Mouse (Mus musculus): Measurements from ENCODE around the gene Mrpl4.

The Mrpl4 gene

DNA sequence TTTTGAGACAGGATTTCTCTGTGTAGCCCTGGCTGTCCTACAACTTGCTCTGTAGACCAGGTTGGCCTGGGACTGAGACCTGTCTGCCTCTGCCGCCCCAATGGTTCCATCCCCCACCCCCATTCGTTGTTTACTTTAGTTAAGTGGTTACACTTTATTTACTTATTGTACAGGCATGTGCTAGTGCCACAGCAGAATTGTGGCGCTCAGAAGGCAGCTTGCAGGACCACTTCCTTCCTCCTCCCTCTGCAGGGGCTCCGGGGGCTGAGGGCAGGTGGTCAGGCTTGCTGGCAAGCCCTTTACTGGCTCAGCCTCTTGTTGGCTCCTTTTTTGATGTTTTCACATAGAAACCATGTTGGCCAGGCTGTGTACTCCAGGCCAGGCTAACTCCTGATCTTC, 14.6 kb downstream of the Mrpl4 start:
- no peak for DNase-seq (ENCODE audit: low read depth, low spot score)

DNA sequence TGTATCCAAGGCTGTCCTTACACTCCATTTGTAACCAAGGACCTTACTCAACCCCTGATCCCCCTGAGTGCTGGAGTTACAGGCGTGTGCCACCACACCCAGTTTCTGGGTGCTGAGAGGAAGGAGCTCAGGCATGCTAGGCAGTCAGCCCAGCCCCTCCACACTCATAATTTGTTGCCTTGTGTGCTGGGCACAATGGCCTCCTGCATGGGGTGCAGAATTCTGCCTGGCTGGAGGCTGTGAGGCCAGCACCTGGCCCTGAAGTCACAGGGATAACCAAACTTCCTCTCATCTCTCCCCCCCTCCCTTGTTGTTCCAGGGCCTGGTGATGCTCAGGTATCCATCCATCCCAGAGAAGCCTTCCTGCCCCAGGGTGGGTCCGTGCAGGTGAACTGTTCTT, 16.1 kb downstream of the Mrpl4 start:
- no peak for DNase-seq (ENCODE audit: low read depth, low spot score)

DNA sequence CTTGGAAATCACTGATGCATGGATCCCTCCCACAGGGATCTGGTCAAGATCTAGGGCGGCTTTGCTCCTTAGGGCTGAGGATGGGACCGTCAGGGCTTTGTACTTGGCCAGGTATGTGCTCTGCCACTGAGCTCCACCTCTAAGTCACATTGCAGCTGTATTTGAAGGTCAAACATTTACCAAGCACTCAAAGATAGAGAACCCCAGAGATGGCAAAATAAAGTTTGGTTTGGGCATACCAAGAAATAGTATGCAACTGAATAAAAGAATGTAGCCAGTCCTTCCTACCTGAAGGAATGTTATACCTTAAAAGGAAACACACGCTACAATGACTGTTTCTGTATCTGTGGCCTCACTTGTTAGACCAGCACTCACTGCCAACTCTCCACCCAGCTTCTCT, 18.8 kb downstream of the Mrpl4 start:
- no peak for DNase-seq (ENCODE audit: low read depth, low spot score)

DNA sequence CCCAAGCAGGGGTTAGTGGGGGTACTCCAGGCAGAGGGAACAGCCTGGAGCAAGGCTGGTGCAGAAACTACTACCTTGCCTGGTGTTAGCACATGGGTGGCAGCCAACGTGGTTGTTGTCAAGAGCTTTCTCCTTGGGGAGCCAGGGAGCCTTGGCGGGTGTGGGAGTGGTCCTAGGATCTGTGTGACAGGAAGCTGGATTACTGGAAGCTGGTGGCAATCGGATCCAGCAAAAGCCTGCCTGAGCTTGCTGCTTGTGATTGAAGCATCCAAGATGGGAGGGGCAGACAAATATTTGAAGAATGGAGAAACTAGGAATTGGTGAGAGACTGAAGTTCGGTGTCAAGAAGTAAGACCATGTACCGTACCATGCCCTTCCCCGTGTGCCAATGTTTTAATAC, 19.8 kb downstream of the Mrpl4 start:
- DNase-seq (ENCODE audit: low read depth, low spot score) = no peak

DNA sequence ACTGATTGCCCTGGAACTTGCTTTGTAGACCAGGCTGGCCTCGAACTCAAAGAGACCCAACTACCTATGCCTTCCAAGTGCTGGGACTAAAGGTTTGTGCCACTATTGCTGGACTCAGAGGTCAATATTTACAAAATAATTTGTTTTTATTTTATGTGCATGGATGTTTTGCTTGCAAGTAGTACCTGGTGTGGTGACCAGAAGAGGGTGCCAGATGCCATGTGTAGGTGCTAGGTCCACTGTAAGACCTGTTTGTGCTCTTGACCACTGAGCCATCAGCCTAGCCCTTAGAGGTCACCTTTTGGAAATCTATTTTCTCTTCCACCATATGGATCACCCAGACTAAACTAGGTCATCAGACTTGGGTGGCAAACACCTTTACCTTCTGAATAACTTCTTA, 20.2 kb downstream of the Mrpl4 start:
- DNase-seq (ENCODE audit: low read depth, low spot score) = no peak

DNA sequence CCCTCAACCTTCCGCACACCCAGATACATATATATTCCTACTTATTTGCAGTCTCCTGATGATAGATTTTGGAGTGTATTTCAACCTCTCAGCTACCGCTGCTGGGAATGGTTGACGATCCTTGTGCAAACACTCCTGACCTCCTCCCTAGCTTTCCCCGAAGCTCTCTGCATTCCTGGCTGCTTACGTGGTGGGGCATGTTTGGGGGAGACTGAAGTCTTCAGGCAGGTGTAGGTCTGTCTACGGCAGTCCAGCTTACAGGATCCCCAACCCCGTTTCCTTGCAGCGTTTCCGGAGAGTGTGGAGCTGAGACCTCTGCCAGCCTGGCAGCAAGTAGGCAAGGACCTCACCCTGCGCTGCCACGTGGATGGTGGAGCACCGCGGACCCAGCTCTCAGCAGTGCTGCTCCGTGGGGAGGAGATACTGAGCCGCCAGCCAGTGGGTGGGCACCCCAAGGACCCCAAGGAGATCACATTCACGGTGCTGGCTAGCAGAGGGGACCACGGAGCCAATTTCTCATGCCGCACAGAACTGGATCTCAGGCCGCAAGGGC, 22.8 kb downstream of the Mrpl4 start:
- no peak for DNase-seq (ENCODE audit: low read depth, low spot score)

DNA sequence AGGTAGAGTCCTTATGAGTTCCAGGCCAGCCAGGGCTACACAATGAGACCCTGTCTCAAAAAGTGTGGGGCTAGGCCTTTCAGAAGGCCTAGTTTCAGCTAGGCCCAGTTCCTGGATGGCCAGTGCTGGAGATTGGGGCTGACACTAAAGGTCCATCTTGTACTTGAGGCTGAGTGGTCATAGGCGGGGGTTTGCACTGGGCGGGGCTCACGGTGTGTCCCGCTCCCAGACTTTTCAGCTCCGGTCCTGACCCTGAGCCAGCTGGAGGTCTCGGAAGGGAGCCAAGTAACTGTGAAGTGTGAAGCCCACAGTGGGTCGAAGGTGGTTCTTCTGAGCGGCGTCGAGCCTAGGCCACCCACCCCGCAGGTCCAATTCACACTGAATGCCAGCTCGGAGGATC, 24.3 kb downstream of the Mrpl4 start:
- no peak for DNase-seq (ENCODE audit: low read depth, low spot score)

DNA sequence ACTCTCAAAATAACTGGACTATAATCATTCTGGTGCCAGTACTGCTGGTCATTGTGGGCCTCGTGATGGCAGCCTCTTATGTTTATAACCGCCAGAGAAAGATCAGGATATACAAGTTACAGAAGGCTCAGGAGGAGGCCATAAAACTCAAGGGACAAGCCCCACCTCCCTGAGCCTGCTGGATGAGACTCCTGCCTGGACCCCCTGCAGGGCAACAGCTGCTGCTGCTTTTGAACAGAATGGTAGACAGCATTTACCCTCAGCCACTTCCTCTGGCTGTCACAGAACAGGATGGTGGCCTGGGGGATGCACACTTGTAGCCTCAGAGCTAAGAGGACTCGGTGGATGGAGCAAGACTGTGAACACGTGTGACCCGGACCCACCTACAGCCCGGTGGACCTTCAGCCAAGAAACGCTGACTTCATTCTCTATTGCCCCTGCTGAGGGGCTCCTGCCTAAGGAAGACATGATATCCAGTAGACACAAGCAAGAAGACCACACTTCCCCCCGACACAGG, 25.3 kb downstream of the Mrpl4 start:
- DNase-seq (ENCODE audit: low read depth, low spot score) = no peak

DNA sequence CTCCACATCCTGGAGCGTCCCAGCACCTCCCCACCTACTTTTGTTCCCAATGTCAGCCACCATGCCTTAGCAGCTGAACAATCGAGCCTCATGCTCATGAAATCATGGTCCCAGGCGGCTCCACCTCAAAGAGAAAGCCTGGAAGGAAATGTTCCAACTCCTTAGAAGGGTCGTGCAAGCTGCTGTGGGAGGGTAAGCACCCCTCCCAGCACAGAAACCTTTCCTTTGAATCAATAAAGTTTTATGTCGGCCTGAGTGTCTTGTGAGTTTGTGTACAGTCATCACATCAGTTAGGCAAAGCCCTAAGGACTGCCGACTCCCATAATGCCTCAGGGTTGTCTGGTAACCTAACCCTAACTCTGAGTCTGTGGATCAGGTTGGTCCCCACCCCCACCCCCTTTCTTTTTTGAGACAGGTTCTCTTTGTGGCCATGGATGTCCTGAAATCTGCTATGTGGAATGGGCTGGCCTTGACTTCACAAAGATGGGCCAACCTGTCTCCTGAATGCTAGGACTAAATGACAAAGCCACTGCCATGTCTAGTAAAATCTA, 26.1 kb downstream of the Mrpl4 start:
- no peak for DNase-seq (ENCODE audit: low read depth, low spot score)

DNA sequence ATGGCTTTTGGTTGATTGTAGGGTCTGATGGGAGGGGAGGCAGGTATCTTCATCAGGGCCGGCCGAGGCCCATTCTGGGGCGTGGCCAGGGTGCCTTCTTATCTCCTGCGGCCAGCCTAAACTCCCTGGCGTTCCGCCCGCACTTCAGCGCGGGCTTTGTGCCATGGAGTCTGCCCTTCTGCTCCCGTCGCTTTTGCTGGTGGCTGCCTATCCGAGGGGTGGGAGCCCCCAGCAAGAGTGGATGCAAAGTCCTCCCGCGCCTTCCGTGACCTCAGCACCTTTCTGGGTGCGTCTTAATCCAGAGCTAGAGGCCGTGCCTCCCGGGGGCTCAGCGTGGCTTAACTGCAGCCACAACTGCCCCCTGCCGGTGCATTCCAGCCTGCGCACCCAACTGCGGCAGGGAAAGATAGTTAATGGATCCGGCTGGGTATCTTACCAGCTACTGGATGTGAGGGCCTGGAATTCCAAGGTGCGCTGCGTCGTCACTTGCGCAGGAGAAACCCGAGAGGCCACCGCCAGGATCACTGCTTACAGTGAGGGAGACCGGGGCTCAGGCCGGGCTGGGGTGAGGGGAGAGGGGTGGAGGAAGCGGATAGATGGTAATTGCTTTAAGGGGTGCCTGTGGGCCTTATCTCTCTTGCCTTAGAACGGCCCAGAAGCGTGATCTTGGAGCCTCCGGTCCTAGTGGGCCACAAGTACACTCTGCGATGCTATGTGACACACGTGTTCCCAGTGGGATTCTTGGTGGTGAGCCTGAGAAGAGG, 26.9 kb downstream of the Mrpl4 start, which contains the start of gene Icam4:
Gene Icam4, plus strand, starts transcription at position 83 of the 764 bp plus-strand sequence.
- DNase-seq (ENCODE audit: low read depth, low spot score) = peak; percentile 60

DNA sequence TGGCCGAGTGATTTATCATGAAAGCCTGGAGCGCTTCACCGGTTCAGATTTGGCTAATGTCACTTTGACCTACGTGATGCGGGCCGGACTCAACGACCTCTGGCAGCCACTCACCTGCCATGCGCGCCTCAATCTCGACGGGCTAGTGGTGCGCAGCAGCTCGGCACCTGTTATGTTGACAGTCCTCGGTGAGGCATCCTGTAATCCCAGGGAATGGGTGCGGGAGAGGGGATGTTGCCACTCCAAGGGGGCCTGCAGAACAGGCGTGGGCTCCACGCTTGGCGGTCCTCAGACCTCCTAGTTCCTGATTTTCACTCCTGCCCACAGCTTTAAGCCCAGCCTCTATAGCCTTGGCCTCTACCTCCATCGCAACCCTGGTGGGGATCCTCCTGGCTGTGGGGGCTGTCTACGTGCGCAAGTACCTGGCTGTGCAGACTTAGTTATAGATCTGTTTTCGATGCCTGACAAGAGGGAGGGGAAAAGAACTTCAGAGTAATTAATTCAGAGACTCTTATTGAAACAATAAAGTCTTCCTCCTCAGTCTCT, 27.6 kb downstream of the Mrpl4 start:
- DNase-seq (ENCODE audit: low read depth, low spot score) = no peak

DNA sequence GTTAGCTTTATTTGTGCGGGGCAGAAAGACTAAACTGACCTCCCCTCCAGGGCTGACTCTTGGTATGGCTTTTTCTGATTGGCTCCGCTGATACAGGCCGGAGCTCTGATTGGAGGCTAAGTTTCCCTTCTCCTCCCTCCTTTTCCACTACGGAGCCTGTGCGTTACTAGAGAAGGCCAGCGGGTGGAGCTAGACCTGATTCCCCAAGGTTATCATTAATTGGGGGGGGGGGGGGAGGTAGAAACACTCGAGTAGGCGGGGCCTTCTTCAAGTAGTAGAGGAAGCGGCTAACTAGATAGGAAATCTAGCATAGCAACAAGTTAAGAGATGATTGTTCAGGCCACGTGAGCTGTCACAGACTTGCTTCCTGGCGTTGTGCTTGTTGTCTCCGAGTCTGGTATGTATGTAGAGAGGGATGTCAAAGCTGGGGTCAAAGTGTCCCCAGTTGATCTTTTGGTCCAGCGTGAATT, 28.3 kb downstream of the Mrpl4 start:
- DNase-seq (ENCODE audit: low read depth, low spot score) = peak; percentile 92

DNA sequence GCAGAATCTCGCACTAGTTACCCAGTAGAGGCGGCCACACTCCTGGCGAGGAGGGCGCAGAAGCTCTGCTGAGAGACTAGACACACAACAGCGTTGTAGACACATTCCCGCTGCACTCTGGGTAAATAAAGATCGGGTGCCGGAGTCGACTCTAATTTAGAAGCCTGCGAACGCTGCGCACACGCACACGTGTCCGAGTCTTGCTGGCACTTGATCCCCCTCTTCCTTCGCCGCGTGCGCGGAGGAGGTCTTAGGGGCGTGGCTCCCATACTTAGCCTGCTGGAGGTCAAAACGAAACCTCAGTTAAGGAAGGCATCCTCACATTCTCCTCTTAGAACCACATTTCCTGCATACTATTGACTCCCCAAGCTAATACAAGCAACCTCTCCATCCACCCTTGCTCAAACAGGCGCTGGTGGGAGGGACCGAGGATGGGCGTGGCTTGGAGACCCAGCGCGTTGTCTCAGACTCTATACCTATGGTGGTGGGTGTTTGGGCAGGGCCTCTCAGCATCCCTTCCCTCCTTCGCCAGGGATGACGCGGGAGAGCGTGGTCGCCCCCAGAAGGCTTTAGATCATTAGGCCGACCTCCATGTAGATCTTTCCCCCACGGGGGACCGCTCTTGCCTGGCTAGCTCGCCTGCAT, 28.8 kb downstream of the Mrpl4 start:
- DNase-seq (ENCODE audit: low read depth, low spot score) = peak; percentile 67

DNA sequence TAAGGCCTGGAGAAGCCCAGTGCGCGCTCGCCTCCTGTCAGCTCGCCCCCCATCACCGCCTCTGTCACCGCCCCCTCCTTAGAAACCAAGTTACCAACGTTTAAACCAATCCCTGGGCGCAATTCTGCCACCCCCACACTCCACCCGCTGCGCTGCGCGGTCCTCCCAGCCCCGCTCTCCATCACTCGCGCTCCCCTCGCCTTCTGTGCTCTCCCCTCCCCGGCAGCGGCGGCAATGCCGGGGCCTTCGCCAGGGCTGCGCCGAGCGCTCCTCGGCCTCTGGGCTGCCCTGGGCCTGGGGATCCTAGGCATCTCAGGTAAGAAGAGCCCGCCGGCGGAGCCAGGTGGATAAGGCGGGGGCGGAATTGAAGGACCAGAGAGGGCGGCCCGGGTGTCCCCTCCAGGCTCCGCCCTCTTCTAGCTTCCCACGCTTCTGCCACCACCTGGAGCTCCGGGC, 29.4 kb downstream of the Mrpl4 start, which contains the start of gene Icam5:
Gene Icam5, plus strand, starts transcription at position 178 of the 456 bp plus-strand sequence.
- DNase-seq (ENCODE audit: low read depth, low spot score) = no peak

DNA sequence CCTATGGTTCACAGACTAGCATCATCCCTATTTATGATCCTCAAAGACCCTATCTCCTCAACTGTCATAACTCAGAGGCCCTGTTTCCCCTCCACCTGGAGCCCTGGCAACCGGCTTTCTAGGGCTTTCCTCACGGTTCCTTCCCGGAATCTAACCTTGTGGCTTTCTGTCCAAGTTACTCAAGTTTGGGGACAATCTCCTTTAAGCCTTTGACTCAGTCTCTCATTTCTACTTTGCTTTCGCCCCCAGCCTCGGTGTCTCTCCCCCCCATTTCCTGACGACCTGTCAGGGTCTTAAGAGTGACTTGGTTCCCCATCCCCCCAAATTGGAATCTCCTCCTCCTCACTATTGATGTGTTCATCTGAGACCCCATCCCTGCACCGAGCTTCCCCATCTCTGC, 30.0 kb downstream of the Mrpl4 start:
- DNase-seq (ENCODE audit: low read depth, low spot score) = no peak

DNA sequence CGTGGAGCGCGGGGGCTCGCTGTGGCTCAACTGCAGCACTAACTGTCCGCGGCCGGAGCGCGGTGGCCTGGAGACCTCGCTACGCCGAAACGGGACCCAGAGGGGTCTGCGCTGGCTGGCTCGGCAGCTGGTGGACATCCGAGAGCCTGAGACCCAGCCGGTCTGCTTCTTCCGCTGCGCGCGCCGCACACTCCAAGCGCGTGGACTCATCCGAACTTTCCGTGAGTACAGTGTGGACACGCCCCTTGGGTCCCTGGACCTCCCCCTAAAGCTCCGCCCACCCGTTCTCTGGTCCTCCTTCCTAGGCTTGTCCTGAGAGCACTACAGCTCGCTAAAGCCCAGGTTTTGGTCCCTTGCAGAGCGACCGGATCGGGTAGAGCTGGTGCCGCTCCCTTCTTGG, 30.6 kb downstream of the Mrpl4 start:
- DNase-seq (ENCODE audit: low read depth, low spot score) = peak; percentile 68

DNA sequence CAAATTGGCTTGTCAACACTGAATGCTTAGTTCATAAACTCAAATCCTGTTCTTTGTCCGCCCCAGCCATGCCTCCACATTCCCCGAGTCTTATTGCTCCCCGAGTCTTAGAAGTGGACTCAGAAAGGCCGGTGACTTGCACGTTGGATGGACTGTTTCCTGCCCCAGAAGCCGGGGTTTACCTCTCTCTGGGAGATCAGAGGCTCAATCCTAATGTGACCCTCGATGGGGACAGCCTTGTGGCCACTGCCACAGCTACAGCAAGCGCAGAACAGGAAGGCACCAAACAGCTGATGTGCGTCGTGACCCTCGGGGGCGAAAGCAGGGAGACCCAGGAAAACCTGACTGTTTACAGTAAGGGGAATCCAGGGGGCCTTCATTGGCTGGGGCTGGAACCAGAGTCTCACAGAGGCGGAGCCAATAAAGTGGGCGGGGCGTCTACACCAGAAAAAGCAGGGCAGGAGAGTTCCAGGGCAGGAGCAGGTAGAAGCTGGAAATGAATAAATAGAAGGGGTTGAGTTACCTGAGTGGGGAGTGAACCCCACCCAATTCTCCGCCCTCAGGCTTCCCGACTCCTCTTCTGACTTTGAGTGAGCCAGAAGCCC, 32.0 kb downstream of the Mrpl4 start:
- no peak for DNase-seq (ENCODE audit: low read depth, low spot score)

DNA sequence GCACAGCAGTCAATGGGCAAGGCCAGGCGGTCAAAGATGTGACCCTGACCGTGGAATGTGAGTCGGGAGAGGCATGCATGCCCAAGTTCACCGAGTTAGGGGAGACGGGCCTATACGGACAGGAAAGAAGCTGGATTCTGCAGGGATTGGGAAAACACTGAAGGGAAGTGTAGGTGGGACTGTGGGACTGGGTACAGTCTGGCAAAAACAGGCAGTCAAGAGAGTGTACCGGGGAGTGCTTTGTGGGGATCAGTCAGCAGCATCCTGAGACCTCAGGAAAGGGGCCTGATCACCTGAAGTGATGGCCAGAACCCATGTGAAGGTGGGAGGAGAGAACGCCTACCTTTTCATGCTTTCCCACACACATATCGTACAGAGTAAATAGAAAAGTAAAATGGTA, 33.0 kb downstream of the Mrpl4 start:
- no peak for DNase-seq (ENCODE audit: low read depth, low spot score)

DNA sequence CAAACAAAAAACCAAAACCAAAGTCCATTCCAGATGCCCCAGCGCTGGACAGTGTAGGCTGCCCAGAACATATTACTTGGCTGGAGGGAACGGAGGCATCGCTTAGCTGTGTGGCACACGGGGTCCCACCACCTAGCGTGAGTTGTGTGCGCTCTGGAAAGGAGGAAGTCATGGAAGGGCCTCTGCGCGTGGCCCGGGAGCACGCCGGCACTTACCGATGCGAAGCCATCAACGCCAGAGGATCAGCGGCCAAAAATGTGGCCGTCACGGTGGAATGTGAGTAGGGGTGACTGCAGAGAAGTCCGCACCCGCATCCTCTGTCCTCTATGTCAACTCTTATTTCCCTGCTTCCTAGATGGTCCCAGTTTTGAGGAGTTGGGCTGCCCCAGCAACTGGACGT, 33.6 kb downstream of the Mrpl4 start:
- DNase-seq (ENCODE audit: low read depth, low spot score) = no peak

DNA sequence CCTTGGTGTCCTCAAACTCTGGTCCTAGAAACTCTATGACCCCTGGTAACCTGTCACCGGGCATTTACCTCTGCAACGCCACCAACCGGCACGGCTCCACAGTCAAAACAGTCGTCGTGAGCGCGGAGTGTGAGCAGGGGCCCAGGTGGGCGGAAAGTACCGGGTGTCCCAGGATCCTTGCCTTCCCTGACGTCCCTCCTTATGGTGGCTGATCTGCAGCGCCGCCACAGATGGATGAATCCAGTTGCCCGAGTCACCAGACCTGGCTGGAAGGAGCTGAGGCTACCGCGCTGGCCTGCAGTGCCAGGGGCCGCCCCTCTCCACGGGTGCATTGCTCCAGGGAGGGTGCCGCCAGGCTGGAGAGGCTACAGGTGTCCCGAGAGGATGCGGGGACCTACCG, 34.1 kb downstream of the Mrpl4 start:
- no peak for DNase-seq (ENCODE audit: low read depth, low spot score)

DNA sequence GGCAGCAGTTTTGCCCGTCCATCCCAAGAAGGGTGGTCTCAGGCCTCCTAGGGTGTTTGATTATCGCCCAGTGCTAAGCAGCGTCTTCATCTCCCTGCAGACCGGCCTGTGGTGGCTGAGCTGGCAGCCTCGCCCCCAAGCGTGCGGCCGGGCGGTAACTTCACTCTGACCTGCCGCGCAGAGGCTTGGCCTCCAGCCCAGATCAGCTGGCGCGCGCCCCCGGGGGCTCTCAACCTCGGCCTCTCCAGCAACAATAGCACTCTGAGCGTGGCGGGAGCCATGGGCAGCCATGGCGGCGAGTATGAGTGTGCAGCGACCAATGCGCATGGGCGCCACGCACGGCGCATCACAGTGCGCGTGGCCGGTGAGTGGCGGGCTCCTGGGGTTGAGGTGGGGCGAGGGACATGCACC, 34.9 kb downstream of the Mrpl4 start:
- DNase-seq (ENCODE audit: low read depth, low spot score) = no peak

DNA sequence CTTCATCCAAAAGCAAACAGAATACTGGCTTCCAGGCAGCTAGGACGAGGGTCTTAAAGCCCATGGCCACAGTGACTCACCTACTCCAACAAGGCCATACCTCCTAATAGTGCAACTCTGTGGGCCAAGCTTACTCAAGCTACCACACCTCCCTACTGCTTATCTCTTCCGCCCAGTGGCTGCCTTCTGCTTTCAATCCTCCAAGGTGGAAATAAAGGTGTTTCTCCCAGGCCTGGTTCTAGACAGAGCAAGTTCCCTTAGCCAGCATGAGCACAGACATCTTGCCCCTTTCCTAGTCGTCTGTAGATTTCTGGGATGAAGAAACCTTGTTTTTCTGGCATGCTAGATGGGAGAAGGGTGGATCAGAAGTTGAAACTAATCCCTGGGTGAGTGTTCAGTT, 37.2 kb downstream of the Mrpl4 start:
- DNase-seq (ENCODE audit: low read depth, low spot score) = no peak
